Comparison of ENCODE assay signal across 9 mouse cellular contexts in the genomic region with DNA sequence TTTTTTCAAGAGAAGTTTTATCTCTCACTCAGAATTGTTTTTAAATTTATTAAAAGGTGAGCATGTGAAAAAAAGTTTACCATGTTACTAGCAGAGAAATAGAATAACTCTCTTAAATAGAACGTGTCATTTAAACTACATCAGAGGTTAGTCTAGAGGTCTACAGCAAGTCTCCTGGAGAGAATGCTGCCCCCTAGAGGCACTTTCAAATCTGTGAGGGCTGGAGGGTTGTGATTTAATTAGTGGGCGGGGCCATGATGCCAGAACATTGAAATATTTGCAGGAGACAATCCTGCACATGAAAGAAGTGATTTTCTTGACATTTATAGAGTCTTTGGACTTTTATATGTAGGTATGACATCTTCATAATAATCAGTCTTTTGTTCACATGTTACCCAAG. TPM values are rescaled to one million over a fixed set of nuclear protein-coding genes. Genes with fewer than 3 reads are reported as not detected.
A peak's percentile ranks its signal among the peaks of the same experiment; 100 is the strongest.
DNase-seq lines count a peak whose midpoint lies in the region; ATAC-seq and TF ChIP-seq lines count a peak whose summit lies in the region.
"Had no signal": no experiment of that assay in that cellular context is flagged by ENCODE, and none has a peak within 500 bp of the region (broad histone marks: within the 10 kb centered on the region; RNA-seq: fewer than 3 reads in every experiment).

No protein-coding gene starts in this region.

- POLR2A ChIA-PET in Patski (lab: Charles Lee): interaction anchor here (0.6 kb wide), 1 partner anchor 1412 kb away, joined by 3 read pairs; no protein-coding TSS in a partner anchor

- no peak for ATAC-seq in Patski
- ATAC-seq in kidney, postnatal 0 days (replicated peaks; ENCODE audit: low FRiP score, low read depth): no peak
- no peak for ATAC-seq in intestine, embryonic 16.5 days

- CTCF ChIA-PET in Patski (lab: Charles Lee): no interaction called here

- no peak overlapping the region for H3K4me2 ChIP-seq in kidney, postnatal 0 days (ENCODE audit: low read length)
- no peak overlapping the region for H3K4me2 ChIP-seq in intestine, embryonic 16.5 days (ENCODE audit: low read depth, low read length)

- intact Hi-C loops in left cerebral cortex, adult 2 months (cut with DNase I): loop anchor here (2.0 kb wide), 1 partner anchor 122 kb away; no protein-coding TSS in a partner anchor

- WGBS in kidney, postnatal 0 days: 46% methylated on average over 2 of the region's 2 CpGs
- 46% methylated on average over 2 of the region's 2 CpGs for WGBS in intestine, embryonic 16.5 days

- H3K27me3 ChIP-seq in Patski: no peaks in the 10 kb centered on the region
- H3K27me3 ChIP-seq in kidney, postnatal 0 days (ENCODE audit: insufficient read depth, low read length): no peaks in the 10 kb centered on the region
- no peaks in the 10 kb centered on the region for H3K27me3 ChIP-seq in intestine, embryonic 16.5 days (replicated peaks; ENCODE audit: control insufficient read depth, insufficient read depth, low read length)

- no peak overlapping the region for H3K27ac ChIP-seq in left cerebral cortex, adult 2 months
- no peak overlapping the region for H3K27ac ChIP-seq in kidney, postnatal 0 days
- H3K27ac ChIP-seq in intestine, embryonic 16.5 days (ENCODE audit: low read length): no peak overlapping the region
- H3K27ac ChIP-seq: macrophage had no signal

- DNase-seq in left cerebral cortex, adult 2 months (ENCODE audit: extremely low spot score in 1 of 2, low spot score in 2 of 2): no peak
- no peak for DNase-seq in left cerebral cortex, adult 8-10 months (ENCODE audit: low spot score in 2 of 2)
- no peak for DNase-seq in Patski (ENCODE audit: low read depth, low spot score)
- peak; percentile 27 for DNase-seq in cerebellum, adult 8-10 months
- peak; percentile 25 for DNase-seq in kidney, postnatal 0 days (ENCODE audit: low spot score)
- DNase-seq in yolk sac, embryonic 10.5 days (ENCODE audit: low spot score): no peak
- DNase-seq in thymus, postnatal 36 days: no peak

- no peaks in the 10 kb centered on the region for H3K4me1 ChIP-seq in kidney, postnatal 0 days (replicated peaks; ENCODE audit: insufficient read depth, low read length)
- no peaks in the 10 kb centered on the region for H3K4me1 ChIP-seq in intestine, embryonic 16.5 days (ENCODE audit: control insufficient read depth, insufficient read depth, low read length)

- no peak overlapping the region for H3K4me3 ChIP-seq in left cerebral cortex, adult 2 months
- no peak overlapping the region for H3K4me3 ChIP-seq in kidney, postnatal 0 days (replicated peaks; ENCODE audit: low read depth, low read length)
- no peak overlapping the region for H3K4me3 ChIP-seq in intestine, embryonic 16.5 days (ENCODE audit: low read length)

- peak; percentile 60 for TF ChIP-seq CTCF in left cerebral cortex, adult 2 months (IDR thresholded peaks at IDR 0.05)
- peak; percentile 61 for TF ChIP-seq CTCF in Patski (IDR thresholded peaks at IDR 0.05)
- TF ChIP-seq CTCF in kidney, postnatal 0 days (IDR thresholded peaks at IDR 0.05; ENCODE audit: low read depth): peak; percentile 52

- no peak overlapping the region for H3K9ac ChIP-seq in kidney, postnatal 0 days (ENCODE audit: low read depth, low read length)
- no peak overlapping the region for H3K9ac ChIP-seq in intestine, embryonic 16.5 days (ENCODE audit: low read depth, low read length)

- no peaks in the 10 kb centered on the region for H3K36me3 ChIP-seq in kidney, postnatal 0 days (ENCODE audit: insufficient read depth, low read length)
- no peaks in the 10 kb centered on the region for H3K36me3 ChIP-seq in intestine, embryonic 16.5 days (ENCODE audit: control insufficient read depth, insufficient read depth, low read length)

- in situ Hi-C loops in Patski (cut with MboI; ENCODE audit: low pct_unique_long_range_greater_than_20kb): no loop called here

- no peaks in the 10 kb centered on the region for H3K9me3 ChIP-seq in kidney, postnatal 0 days (replicated peaks; ENCODE audit: low read length)
- no peaks in the 10 kb centered on the region for H3K9me3 ChIP-seq in intestine, embryonic 16.5 days (ENCODE audit: control insufficient read depth, low read length)

RNA-seq across cellular contexts. Expression of gene Kcne4, which starts 29.9 kb away (rescaled TPM):
- total RNA-seq in left cerebral cortex, adult 2 months (2021): 1 to 10 TPM in 1 of 2 experiments, under 1 TPM in 1; 0.84 to 1.4 TPM
- 1 to 10 TPM in 3 of 4 experiments, under 1 TPM in 1; 0.79 to 2.1 (median 1.2) TPM for total RNA-seq in left cerebral cortex, adult 8-10 months (2022)
- 0.10 TPM for polyA plus RNA-seq in Patski (2021)
- 5.8 TPM in 2 replicates for polyA plus RNA-seq in kidney, postnatal 0 days (2015; fragmentation: Nextera tagmentation; extraction: Ambion mirVana)
- 5.6 and 6.0 TPM in 2 replicates for polyA plus RNA-seq in intestine, embryonic 16.5 days (2015; fragmentation: Nextera tagmentation; extraction: Ambion mirVana)
- polyA plus RNA-seq: macrophage had no signal

Comparison
In these comparisons a context has a peak if more than half of its experiments do, and no peak if none do; other contexts are left out.
1. DNase-seq: peak in cerebellum, adult 8-10 months (single experiment) and kidney, postnatal 0 days (single experiment); none in left cerebral cortex, adult 2 months (0 of 2), left cerebral cortex, adult 8-10 months (0 of 2), Patski (single experiment), yolk sac, embryonic 10.5 days (single experiment) and thymus, postnatal 36 days (0 of 2).
2. Peak in every context shown above with its lines, with median percentiles within 50 percentile points of each other: CTCF ChIP-seq.